Comparison of ENCODE assay signal across 14 mouse cellular contexts in genomic region chr16:55835798-55836197, GRCm38 (mm10).
"Had no signal": no experiment of that assay in that cellular context is flagged by ENCODE, and none has a peak within 500 bp of the region (broad histone marks: within the 10 kb centered on the region; RNA-seq: fewer than 3 reads in every experiment).

No protein-coding gene starts in this region.

- ATAC-seq: liver, embryonic 12.5 days; midbrain, embryonic 15.5 days had no signal

- H3K4me2 ChIP-seq: limb, embryonic 15.5 days; liver, embryonic 12.5 days; lung, embryonic 15.5 days; midbrain, embryonic 11.5 days; midbrain, embryonic 15.5 days; neural tube, embryonic 13.5 days had no signal

- H3K4me3 ChIP-seq: limb, embryonic 15.5 days; liver, embryonic 12.5 days; lung, embryonic 15.5 days; midbrain, embryonic 15.5 days; neural tube, embryonic 13.5 days had no signal

- DNase-seq: kidney, adult 2 months; kidney, postnatal 36 days; layer of hippocampus, postnatal 36 days; retina, postnatal 1 day; right cerebral cortex, postnatal 4 days; spleen, adult 18-20 months; thymus, adult 2 months; thymus, postnatal 25 days had no signal

- H3K27ac ChIP-seq: limb, embryonic 15.5 days; liver, embryonic 12.5 days; lung, embryonic 15.5 days; midbrain, embryonic 15.5 days; neural tube, embryonic 13.5 days had no signal

- H3K9ac ChIP-seq: limb, embryonic 15.5 days; liver, embryonic 12.5 days; lung, embryonic 15.5 days; midbrain, embryonic 15.5 days; neural tube, embryonic 13.5 days had no signal

- H3K9me3 ChIP-seq: limb, embryonic 15.5 days; liver, embryonic 12.5 days; lung, embryonic 15.5 days; midbrain, embryonic 15.5 days; neural tube, embryonic 13.5 days had no signal

- H3K4me1 ChIP-seq: lung, embryonic 15.5 days had no signal

- H3K27me3 ChIP-seq: limb, embryonic 15.5 days; liver, embryonic 12.5 days; lung, embryonic 15.5 days; midbrain, embryonic 15.5 days; neural tube, embryonic 13.5 days had no signal

- H3K36me3 ChIP-seq: limb, embryonic 15.5 days; liver, embryonic 12.5 days; lung, embryonic 15.5 days; midbrain, embryonic 15.5 days; neural tube, embryonic 13.5 days had no signal
